Mouse (Mus musculus) olfactory bulb, adult 2 months (tissue): ENCODE measurements around the gene Slfn9. TPM values are rescaled to one million over a fixed set of nuclear protein-coding genes. Genes with fewer than 3 reads are reported as not detected.
"Not testable (repeated sequence)": the region's sequence is repeated elsewhere in the genome, so short reads cannot be mapped to it uniquely, and the experiment has no call there.

Experiments used
- H3K27ac ChIP-seq: fragments of 200-500 bp; 2 replicates; pipeline ENCODE4 v1.5.1; 2012; ENCODE audit warnings: low read depth, low read length; ENCODE audit not compliant: insufficient read depth
- H3K4me1 ChIP-seq: fragments of 200-500 bp; 2 replicates; pipeline ENCODE4 v1.6.1; 2012; ENCODE audit warnings: low read length; ENCODE audit not compliant: control insufficient read depth, insufficient read depth
- H3K4me3 ChIP-seq: fragments of 200-500 bp; 2 replicates; pipeline ENCODE4 v1.5.1; 2012; ENCODE audit warnings: mild to moderate bottlenecking, low read depth, low read length, moderate library complexity; ENCODE audit not compliant: insufficient read depth
- CTCF ChIP-seq: fragments of 200-500 bp; IDR thresholded peaks from 2 replicates; pipeline ENCODE4 v1.5.1; 2012; ENCODE audit warnings: low read depth, mild to moderate bottlenecking, low read length, moderate library complexity; ENCODE audit not compliant: insufficient read depth
- POLR2A ChIP-seq: fragments of 200-500 bp; IDR thresholded peaks from 2 replicates; pipeline ENCODE4 v1.6.1; 2012; ENCODE audit warnings: mild to moderate bottlenecking, low read depth, low read length, moderate library complexity; ENCODE audit not compliant: insufficient read depth
- WGBS: fragments of 180-500 bp; shearing (Covaris S2); methylation state at CpG from one replicate; pipeline ENCODE4 v1.1.7; 2018; 5-methylcytosine and 5-hydroxymethylcytosine counted together
- polyA plus RNA-seq: library from polyadenylated mRNA; stranded (reverse); fragments of >200 nt; gene quantifications from 2 replicates; pipeline ENCODE4 v1.2.4, GENCODE M21; 2012; ENCODE audit warnings: low replicate concordance; ENCODE audit not compliant: missing spikeins, insufficient read depth, insufficient read length

Slfn9 gene
- polyA plus RNA-seq = not detected in 2 replicates

- H3K4me3 ChIP-seq = peak within 1 kb of the TSS; percentile 45
- TF ChIP-seq POLR2A (no peak), CTCF (no peak)
Observed at GRCm38 (mm10) chr11:82991469-82992166, at the start of gene Slfn9. Gene Slfn9 (minus strand): TSS chr11:82991830.

DNA sequence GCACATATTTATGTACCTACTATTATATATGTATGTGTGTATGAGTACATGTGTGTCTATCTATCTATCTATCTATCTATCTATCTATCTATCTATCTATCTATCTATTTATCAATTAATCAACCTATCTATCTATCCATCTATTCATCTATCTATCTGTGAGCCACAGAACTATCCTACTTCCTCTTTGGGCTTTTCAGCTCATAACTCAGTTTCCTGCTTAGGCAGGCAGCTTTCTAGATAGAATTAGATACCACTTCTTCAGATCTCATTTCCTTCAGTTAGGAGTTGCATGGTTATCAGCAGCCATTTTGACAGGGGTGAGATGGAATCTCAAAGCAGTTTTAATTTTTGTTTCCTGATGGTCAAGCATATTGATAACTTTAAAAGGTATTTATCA is 49.4 kb upstream of the Slfn9 start:
- no peak for TF ChIP-seq POLR2A
- TF ChIP-seq CTCF = no peak
- Histone ChIP-seq H3K4me1 (no peaks in the 10 kb centered on the region), H3K4me3 (no peak overlapping the region), H3K27ac (no peak overlapping the region)

More at GRCm38 (mm10) chr11:82991469-82992166, at the start of gene Slfn9:
- H3K4me1 ChIP-seq = peaks cover 10% of the 10 kb centered on the region; the same call in 1 of the 2 replicates
- H3K27ac ChIP-seq = no peak within 1 kb of the TSS
- WGBS = 3% methylated on average over 14 of the region's 14 CpGs

- no peak overlapping the region for H3K27ac ChIP-seq
- TF ChIP-seq POLR2A (no peak), CTCF (no peak)
- WGBS = 29% methylated on average over 1 of the region's 1 CpGs
Observed at GRCm38 (mm10) chr11:83040325-83040724, 48.7 kb upstream of the Slfn9 start.

GRCm38 (mm10) chr11:83039796-83040195 is 48.2 kb upstream of the Slfn9 start:
- no peak for TF ChIP-seq CTCF
- no peak for TF ChIP-seq POLR2A
- 17% methylated on average over 19 of the region's 19 CpGs for WGBS
- Histone ChIP-seq H3K4me1 (no peaks in the 10 kb centered on the region), H3K4me3 (no peak overlapping the region), H3K27ac (no peak overlapping the region)

More at GRCm38 (mm10) chr11:83040325-83040724, 48.7 kb upstream of the Slfn9 start:
- Histone ChIP-seq H3K4me3 (no peak overlapping the region), H3K4me1 (no peaks in the 10 kb centered on the region)

GRCm38 (mm10) chr11:83039156-83039555 is 47.5 kb upstream of the Slfn9 start:
- 88% methylated on average over 1 of the region's 1 CpGs for WGBS

GRCm38 (mm10) chr11:83038686-83039085 is 47.1 kb upstream of the Slfn9 start:
- not testable (repeated sequence) for H3K27ac ChIP-seq, H3K4me3 ChIP-seq, H3K4me1 ChIP-seq
- WGBS = 86% methylated on average over 3 of the region's 3 CpGs

More at GRCm38 (mm10) chr11:83039156-83039555, 47.5 kb upstream of the Slfn9 start:
- TF ChIP-seq CTCF = no peak
- TF ChIP-seq POLR2A = no peak
- Histone ChIP-seq H3K4me3 (no peak overlapping the region), H3K4me1 (no peaks in the 10 kb centered on the region), H3K27ac (no peak overlapping the region)

DNA sequence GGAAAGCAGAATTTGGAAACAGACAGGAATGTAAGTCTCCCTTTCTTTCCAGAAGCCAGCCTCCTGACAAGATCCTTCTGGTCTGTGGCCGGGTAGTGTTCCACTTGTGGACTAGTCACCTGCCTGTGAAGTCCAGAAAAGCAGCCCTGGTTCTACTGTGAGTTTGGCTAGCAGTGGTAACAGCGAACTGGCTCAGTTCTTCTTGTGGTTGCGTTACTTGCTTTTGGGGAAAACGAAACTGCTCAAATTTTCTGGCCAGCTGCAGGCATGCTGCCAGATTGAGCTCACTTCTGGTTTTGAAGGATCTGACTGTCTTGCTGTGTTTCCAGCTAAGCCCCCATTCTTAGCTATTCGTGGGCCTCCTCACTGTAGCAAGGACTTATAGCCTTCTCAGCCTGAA is 29.0 kb upstream of the Slfn9 start, which contains the start of gene Slfn8:
Gene Slfn8, minus strand, starts transcription at position 190 of the 400 bp plus-strand sequence.
- TF ChIP-seq CTCF = no peak
- no peak for TF ChIP-seq POLR2A
- Histone ChIP-seq H3K27ac (no peak within 1 kb of the TSS), H3K4me1 (no peaks in the 10 kb centered on the region), H3K4me3 (peak within 1 kb of the TSS; percentile 10; the same call in 1 of the 2 replicates)
- WGBS = 64% methylated on average over 5 of the region's 5 CpGs

DNA sequence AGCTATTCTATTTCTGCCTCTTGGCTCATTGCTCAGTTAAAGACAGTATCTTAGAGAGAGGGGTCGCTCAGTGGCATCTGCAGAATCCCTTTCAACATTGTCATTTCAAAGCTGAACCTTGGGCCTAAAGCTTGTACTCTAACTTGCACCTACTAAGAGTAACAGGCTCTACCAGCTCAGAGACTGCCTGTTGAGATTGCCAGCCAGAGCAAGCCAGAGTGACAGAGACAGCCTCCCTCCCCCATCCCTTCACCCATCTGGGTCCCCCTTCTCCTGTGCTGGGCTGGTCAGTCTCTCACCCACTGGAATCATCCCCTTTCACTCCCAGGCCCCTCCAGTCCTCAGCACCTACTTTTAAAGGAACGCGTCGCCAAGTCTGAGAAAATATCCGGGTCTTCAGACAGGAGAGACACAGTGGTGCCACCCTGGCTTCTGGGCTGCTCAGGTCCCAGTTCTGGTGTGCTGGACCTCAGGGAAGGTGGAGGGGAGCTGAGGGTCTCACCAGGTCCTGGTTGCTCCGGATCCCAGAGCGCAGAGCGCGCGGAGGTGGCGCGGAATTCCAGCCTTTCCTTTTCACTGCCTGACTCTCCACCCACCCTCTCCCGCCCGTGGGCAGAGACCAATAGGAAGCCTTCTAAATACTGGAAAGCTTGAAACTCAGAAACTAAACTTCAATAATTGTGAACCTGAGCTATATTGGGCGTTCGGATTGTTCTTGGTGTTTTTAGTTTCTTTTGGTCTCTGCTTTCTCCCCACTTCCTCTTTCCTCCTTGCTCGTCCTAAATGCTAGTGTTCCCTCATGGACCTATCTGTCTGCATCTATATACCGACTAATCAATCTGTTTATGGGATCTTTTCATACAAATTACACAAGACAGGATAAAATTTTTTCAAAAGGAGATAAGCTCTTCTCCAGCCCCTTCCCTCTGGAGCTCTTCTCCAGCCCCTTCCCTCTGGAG is 28.2 kb upstream of the Slfn9 start:
- peak overlapping the region; percentile 10; the same call in 1 of the 2 replicates for H3K4me3 ChIP-seq
- not testable (repeated sequence) for H3K4me1 ChIP-seq, H3K27ac ChIP-seq
- 82% methylated on average over 18 of the region's 18 CpGs for WGBS

DNA sequence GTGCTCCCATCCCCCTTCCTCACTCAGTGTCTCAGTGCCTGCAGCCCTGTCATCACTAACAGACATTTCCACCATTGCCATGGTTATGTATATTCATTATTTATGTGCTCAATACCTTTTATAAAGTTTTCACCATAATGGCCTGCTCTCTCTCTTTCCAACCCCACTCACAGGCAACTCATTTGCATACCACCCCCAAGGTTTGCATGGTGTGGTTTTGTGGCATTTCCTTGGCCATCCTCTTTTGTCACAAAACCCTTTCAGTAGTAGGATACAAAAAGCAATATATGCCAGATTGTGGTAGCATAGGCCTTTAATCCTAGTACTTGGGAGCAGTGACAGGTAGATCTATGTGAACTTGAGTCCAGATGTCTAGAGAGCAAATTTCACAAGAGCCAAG is 24.5 kb upstream of the Slfn9 start:
- H3K4me1 ChIP-seq = no peaks in the 10 kb centered on the region
- TF ChIP-seq POLR2A (no peak), CTCF (no peak)

More for the DNA sequence above, 24.5 kb upstream of the Slfn9 start:
- H3K27ac ChIP-seq = no peak overlapping the region
- no peak overlapping the region for H3K4me3 ChIP-seq
